Mouse (Mus musculus) neural tube, embryonic 14.5 days (tissue): Measurements from ENCODE around the gene Klrg1. TPM values are rescaled to one million over a fixed set of nuclear protein-coding genes. Genes with fewer than 3 reads are reported as not detected.

Source experiments
- ATAC-seq: fragments of 200-750 bp; cut with Nextera tagmentation; 2 replicates; pipeline ENCODE4 v1.8.0; 2017; ENCODE audit warnings: low read depth, mild to moderate bottlenecking, moderate TSS enrichment, moderate library complexity
- H3K27ac ChIP-seq: fragments of 300-500 bp; sonication (generic); 2 replicates; pipeline ENCODE4 v1.5.1; 2014; ENCODE audit warnings: low read depth, mild to moderate bottlenecking, control low read depth, low read length, moderate library complexity, mixed read lengths
- H3K27me3 ChIP-seq: fragments of 300-500 bp; sonication (generic); 2 replicates; pipeline ENCODE4 v1.6.1; 2014; ENCODE audit warnings: low read length; ENCODE audit not compliant: control insufficient read depth, insufficient read depth
- H3K36me3 ChIP-seq: fragments of 300-500 bp; sonication (generic); 2 replicates; pipeline ENCODE4 v1.6.1; 2014; ENCODE audit warnings: low read length, mixed read lengths; ENCODE audit not compliant: control insufficient read depth, insufficient read depth
- H3K4me1 ChIP-seq: fragments of 300-500 bp; sonication (generic); 2 replicates; pipeline ENCODE4 v1.6.1; 2014; ENCODE audit warnings: low read length; ENCODE audit not compliant: control insufficient read depth, insufficient read depth
- H3K4me2 ChIP-seq: fragments of 300-500 bp; sonication (generic); 2 replicates; pipeline ENCODE4 v1.6.1; 2014; ENCODE audit warnings: mild to moderate bottlenecking, low read depth, low read length, control low read depth
- H3K4me3 ChIP-seq: fragments of 300-500 bp; sonication (generic); 2 replicates; pipeline ENCODE4 v1.5.1; 2014; ENCODE audit warnings: low read depth, low read length, control low read depth, mixed read lengths
- H3K9ac ChIP-seq: fragments of 300-500 bp; sonication (generic); replicated peaks from 2 replicates; pipeline ENCODE4 v1.6.1; 2014; ENCODE audit warnings: low read depth, mild to moderate bottlenecking, control low read depth, low read length, mixed read lengths
- H3K9me3 ChIP-seq: fragments of 300-500 bp; sonication (generic); 2 replicates; pipeline ENCODE4 v1.6.1; 2016; ENCODE audit warnings: low read length; ENCODE audit not compliant: control insufficient read depth
- WGBS: fragments of 180-500 bp; shearing (Covaris S2); extraction: QIAGEN DNeasy Blood & Tissue Kit; methylation state at CpG from one replicate; pipeline ENCODE4 v1.1.7; 2014; 5-methylcytosine and 5-hydroxymethylcytosine counted together
- polyA plus RNA-seq: library from polyadenylated mRNA; unstranded; fragments of >200 nt; fragmentation: Nextera tagmentation; extraction: Ambion mirVana; gene quantifications from 2 replicates; pipeline ENCODE4 v1.2.1, GENCODE M21; 2014

Gene Klrg1
- 0.81 and 1.3 TPM in 2 replicates for polyA plus RNA-seq

DNA sequence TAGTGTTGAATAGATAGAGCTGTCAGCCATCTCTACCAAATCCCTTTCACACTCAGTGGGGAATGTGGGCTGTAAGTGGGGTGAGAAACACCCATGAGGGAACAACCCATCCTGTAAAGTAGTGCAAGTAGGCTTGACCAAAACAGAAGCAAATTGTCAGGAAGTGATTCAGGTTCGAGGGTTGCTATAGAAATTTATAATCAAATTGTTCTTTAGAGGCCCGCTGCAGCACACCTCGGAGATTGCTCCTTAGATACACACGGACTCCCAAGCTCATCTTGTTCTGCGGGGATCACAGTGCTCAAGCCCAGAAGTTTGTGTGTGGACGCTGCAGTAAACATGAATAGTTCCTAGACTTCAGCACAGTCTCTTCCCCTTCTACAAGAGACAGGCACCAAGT lies at the start of gene Klrg1:
Gene Klrg1, minus strand, starts transcription at position 101 of the 400 bp plus-strand sequence.
- no peak within 1 kb of the TSS for H3K9ac ChIP-seq
- no peaks in the 10 kb centered on the region for H3K36me3 ChIP-seq
- WGBS = 86% methylated on average over 6 of the region's 6 CpGs
- ATAC-seq = no peak
- no peak within 1 kb of the TSS for H3K4me2 ChIP-seq
- no peak within 1 kb of the TSS for H3K27ac ChIP-seq
- no peak within 1 kb of the TSS for H3K4me3 ChIP-seq
- no peaks in the 10 kb centered on the region for H3K27me3 ChIP-seq
- H3K4me1 ChIP-seq = no peaks in the 10 kb centered on the region
- no peaks in the 10 kb centered on the region for H3K9me3 ChIP-seq

DNA sequence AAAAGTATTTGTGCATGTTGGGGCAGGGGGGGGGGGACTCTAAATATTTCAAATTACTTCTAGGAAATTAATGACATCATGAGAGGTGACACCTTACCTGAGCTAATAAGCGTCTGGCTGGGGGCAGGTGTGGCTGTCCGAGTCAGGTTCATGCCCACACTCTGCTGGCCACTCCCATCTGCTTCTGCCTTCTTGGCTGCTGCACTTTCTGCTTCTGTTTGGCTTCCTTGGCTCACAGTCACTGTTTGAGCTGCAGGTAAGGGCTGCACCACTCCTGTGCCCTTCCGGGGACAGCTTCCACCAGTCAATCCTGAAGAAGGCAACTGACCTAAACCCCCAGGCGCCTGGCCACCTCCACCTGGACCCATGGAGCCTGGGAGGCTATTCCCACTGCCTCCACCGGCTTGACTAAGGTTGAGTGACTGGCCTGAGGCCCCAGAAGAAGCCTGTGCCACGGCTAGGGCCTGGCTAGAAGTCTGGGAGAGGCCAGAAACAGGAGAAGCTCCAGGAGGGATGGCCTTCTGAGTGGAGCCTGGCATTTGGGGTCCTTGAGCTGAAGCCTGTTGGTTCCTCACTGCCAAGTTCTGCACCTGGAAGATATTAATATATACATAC lies 42.8 kb upstream of the Klrg1 start:
- H3K4me3 ChIP-seq = no peak overlapping the region
- no peak overlapping the region for H3K4me2 ChIP-seq
- no peak overlapping the region for H3K27ac ChIP-seq
- H3K4me1 ChIP-seq = no peaks in the 10 kb centered on the region
- H3K9ac ChIP-seq = no peak overlapping the region
- peaks cover 59% of the 10 kb centered on the region for H3K36me3 ChIP-seq
- H3K9me3 ChIP-seq = no peaks in the 10 kb centered on the region
- WGBS = 96% methylated on average over 6 of the region's 6 CpGs
- no peak for ATAC-seq
- H3K27me3 ChIP-seq = no peaks in the 10 kb centered on the region

DNA sequence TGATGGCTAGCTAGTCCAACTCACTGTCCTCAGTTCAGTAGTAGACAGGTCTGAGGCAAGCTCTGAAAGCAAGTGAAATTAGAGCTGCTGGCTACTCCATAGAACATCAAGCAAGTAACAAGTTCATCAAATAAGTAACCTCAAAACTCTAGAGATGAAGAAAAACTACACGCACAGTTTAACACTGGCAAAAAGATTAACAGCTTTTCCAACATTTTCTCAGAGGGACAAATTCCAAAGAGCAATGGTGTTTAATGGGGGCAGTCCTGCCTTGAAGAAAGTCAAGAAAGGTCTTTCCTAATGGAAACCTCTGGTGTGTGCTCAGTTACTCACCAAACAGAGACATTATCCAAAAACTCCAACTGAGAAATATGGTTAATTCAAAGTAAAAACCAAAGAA lies 36.0 kb upstream of the Klrg1 start:
- no peak for ATAC-seq
- H3K27ac ChIP-seq = no peak overlapping the region
- H3K36me3 ChIP-seq = peaks cover 69% of the 10 kb centered on the region
- H3K4me2 ChIP-seq = no peak overlapping the region
- no peaks in the 10 kb centered on the region for H3K4me1 ChIP-seq
- H3K4me3 ChIP-seq = no peak overlapping the region
- no peak overlapping the region for H3K9ac ChIP-seq
- 91% methylated on average over 1 of the region's 1 CpGs for WGBS
- H3K27me3 ChIP-seq = no peaks in the 10 kb centered on the region
- no peaks in the 10 kb centered on the region for H3K9me3 ChIP-seq

GRCm38 (mm10) chr6:122310187-122310820 lies 27.6 kb upstream of the Klrg1 start:
- H3K36me3 ChIP-seq = peaks cover 19% of the 10 kb centered on the region
- peaks cover 16% of the 10 kb centered on the region for H3K4me1 ChIP-seq
- no peak overlapping the region for H3K9ac ChIP-seq
- no peak for ATAC-seq
- peak overlapping the region; percentile 82; the same call in 1 of the 2 replicates for H3K4me3 ChIP-seq
- no peaks in the 10 kb centered on the region for H3K27me3 ChIP-seq
- WGBS = 83% methylated on average over 5 of the region's 5 CpGs
- H3K4me2 ChIP-seq = peak overlapping the region; percentile 82; the same call in 1 of the 2 replicates
- H3K27ac ChIP-seq = no peak overlapping the region
- no peaks in the 10 kb centered on the region for H3K9me3 ChIP-seq

GRCm38 (mm10) chr6:122309446-122309960 lies 26.8 kb upstream of the Klrg1 start:
- peak overlapping the region; percentile 82 for H3K4me2 ChIP-seq
- ATAC-seq = no peak
- peak overlapping the region; percentile 82 for H3K4me3 ChIP-seq
- no peaks in the 10 kb centered on the region for H3K9me3 ChIP-seq
- peaks cover 13% of the 10 kb centered on the region; the same call in 1 of the 2 replicates for H3K36me3 ChIP-seq
- H3K27me3 ChIP-seq = no peaks in the 10 kb centered on the region
- H3K27ac ChIP-seq = no peak overlapping the region
- 11% methylated on average over 11 of the region's 11 CpGs for WGBS
- H3K4me1 ChIP-seq = peaks cover 16% of the 10 kb centered on the region
- H3K9ac ChIP-seq = peak overlapping the region; percentile 77

- under 1% methylated on average over 49 of the region's 49 CpGs for WGBS
Observed at GRCm38 (mm10) chr6:122308505-122309393, 26.1 kb upstream of the Klrg1 start, which contains the start of gene M6pr. M6pr (plus strand) TSS chr6:122308720.

GRCm38 (mm10) chr6:122308136-122308504 lies 25.4 kb upstream of the Klrg1 start:
- Histone ChIP-seq H3K4me1 (peaks cover 16% of the 10 kb centered on the region), H3K9me3 (no peaks in the 10 kb centered on the region), H3K4me2 (peak overlapping the region; percentile 11; the same call in 1 of the 2 replicates), H3K4me3 (peak overlapping the region; percentile 82; the same call in 1 of the 2 replicates), H3K27me3 (no peaks in the 10 kb centered on the region), H3K9ac (no peak overlapping the region), H3K27ac (peak overlapping the region; percentile 12; the same call in 1 of the 2 replicates), H3K36me3 (peaks cover 6% of the 10 kb centered on the region; the same call in 1 of the 2 replicates)
- no peak for ATAC-seq
- 60% methylated on average over 6 of the region's 6 CpGs for WGBS

More at GRCm38 (mm10) chr6:122308505-122309393, 26.1 kb upstream of the Klrg1 start, which contains the start of gene M6pr:
- Histone ChIP-seq H3K27ac (peak within 1 kb of the TSS; percentile 44), H3K27me3 (no peaks in the 10 kb centered on the region), H3K4me2 (peak within 1 kb of the TSS; percentile 82), H3K4me3 (peak within 1 kb of the TSS; percentile 82), H3K4me1 (peaks cover 16% of the 10 kb centered on the region), H3K36me3 (peaks cover 9% of the 10 kb centered on the region; the same call in 1 of the 2 replicates), H3K9ac (peak within 1 kb of the TSS; percentile 77), H3K9me3 (no peaks in the 10 kb centered on the region)
- ATAC-seq = peak; percentile 99

DNA sequence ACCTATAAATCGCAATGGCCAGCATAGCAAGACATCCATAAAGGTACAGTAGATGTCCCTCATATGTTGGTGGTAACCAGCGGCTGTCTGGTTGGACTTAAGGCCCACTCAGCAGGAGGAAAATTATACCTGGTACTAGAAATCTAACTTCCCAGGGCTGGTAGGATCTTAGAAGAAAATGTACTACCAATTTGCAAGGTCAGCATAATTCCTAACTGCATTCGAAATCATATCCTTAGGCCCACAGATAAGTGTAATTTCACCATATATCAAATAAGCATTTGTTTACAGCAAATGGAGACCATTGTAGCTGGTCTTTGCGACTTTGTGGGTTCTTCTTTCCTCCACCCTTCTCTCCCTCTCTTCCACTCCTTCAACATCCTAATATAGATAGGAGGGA lies 24.0 kb upstream of the Klrg1 start:
- Histone ChIP-seq H3K9me3 (no peaks in the 10 kb centered on the region), H3K27me3 (no peaks in the 10 kb centered on the region), H3K4me3 (no peak overlapping the region), H3K4me2 (no peak overlapping the region), H3K36me3 (no peaks in the 10 kb centered on the region), H3K9ac (no peak overlapping the region), H3K27ac (no peak overlapping the region), H3K4me1 (peaks cover 16% of the 10 kb centered on the region)
- WGBS = 88% methylated on average over 4 of the region's 4 CpGs
- no peak for ATAC-seq
